Mouse (Mus musculus): ENCODE measurements around the gene Rnf180.

DNA sequence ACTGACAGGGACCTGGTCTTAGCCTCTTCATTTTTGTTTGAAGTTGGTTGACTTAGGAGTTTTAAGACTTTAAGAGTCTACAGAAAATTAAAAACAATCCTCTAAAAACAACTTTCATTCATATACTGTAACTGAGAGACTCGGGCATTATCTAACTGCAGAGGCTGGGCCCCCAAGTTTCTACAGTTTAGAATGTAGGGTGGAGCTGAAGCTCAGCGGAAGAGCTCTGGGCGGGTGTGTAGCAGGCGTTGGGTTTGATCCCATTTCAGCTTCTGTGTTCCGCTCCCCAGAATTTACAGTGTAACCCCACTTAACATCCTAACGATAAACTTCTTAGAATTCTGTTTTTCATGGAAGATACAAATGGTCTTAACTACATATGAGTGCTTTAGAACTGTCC, 183.0 kb downstream of the Rnf180 start:
- TF ChIP-seq CTCF (IDR thresholded peaks at IDR 0.05; ENCODE audit: borderline replicate concordance, insufficient read depth, low read depth, low read length) (no peak), POLR2A (IDR thresholded peaks at IDR 0.05; ENCODE audit: borderline replicate concordance, insufficient read depth, low read length) (no peak)
